In genomic region chr16:87027621-87028020, GRCm38 (mm10) we compare ENCODE assay signal across 12 mouse cellular contexts.
"Had no signal": no experiment of that assay in that cellular context is flagged by ENCODE, and none has a peak within 500 bp of the region (broad histone marks: within the 10 kb centered on the region; RNA-seq: fewer than 3 reads in every experiment).

No protein-coding gene starts in this region.

- H3K4me3 ChIP-seq: limb, embryonic 15.5 days; liver, embryonic 12.5 days; midbrain, embryonic 15.5 days had no signal

- H3K27ac ChIP-seq: limb, embryonic 15.5 days; liver, embryonic 12.5 days; midbrain, embryonic 15.5 days had no signal

- ATAC-seq: inflammation-experienced regulatory T-cells, adult 6 months; intestine, postnatal 0 days; liver, embryonic 12.5 days; midbrain, embryonic 15.5 days had no signal

- DNase-seq: kidney, adult 8-10 months; kidney, postnatal 25 days; lung, embryonic 14.5 days; lung, postnatal 10 days; lung, postnatal 4 days; thymus, adult 18-20 months; thymus, postnatal 14 days had no signal
